Mouse (Mus musculus): ENCODE results near the gene Gm1043. TPM values are rescaled to one million over a fixed set of nuclear protein-coding genes. Genes with fewer than 3 reads are reported as not detected.

Gm1043 gene
- total RNA-seq, 4 experiments from 2014 or later = 0.44 to 1.7 (median 1.1) TPM

- DNase-seq = no peak
Measured at GRCm38 (mm10) chr5:37117126-37117525, 32.0 kb downstream of the Gm1043 start.

GRCm38 (mm10) chr5:37118242-37118641 is 33.1 kb downstream of the Gm1043 start:
- no peak for DNase-seq

GRCm38 (mm10) chr5:37121186-37121680 is 36.1 kb downstream of the Gm1043 start:
- no peak for DNase-seq

GRCm38 (mm10) chr5:37131841-37132240 is 46.7 kb downstream of the Gm1043 start:
- no peak for DNase-seq

- no peak for DNase-seq
Measured at GRCm38 (mm10) chr5:37141745-37142144, 56.6 kb downstream of the Gm1043 start.

GRCm38 (mm10) chr5:37147536-37147935 is 62.4 kb downstream of the Gm1043 start:
- DNase-seq = no peak

GRCm38 (mm10) chr5:37150650-37151049 is 65.5 kb downstream of the Gm1043 start:
- no peak for DNase-seq

GRCm38 (mm10) chr5:37154472-37154871 is 69.3 kb downstream of the Gm1043 start:
- DNase-seq = no peak

GRCm38 (mm10) chr5:37158408-37158807 is 73.2 kb downstream of the Gm1043 start:
- DNase-seq = no peak

GRCm38 (mm10) chr5:37162871-37163781 is 78.0 kb downstream of the Gm1043 start:
- peak; percentile 32 for DNase-seq

GRCm38 (mm10) chr5:37176466-37176865 is 91.3 kb downstream of the Gm1043 start:
- no peak for DNase-seq

- no peak for DNase-seq
Measured at GRCm38 (mm10) chr5:37177061-37177460, 91.9 kb downstream of the Gm1043 start.

GRCm38 (mm10) chr5:37178811-37179210 is 93.6 kb downstream of the Gm1043 start:
- no peak for DNase-seq

GRCm38 (mm10) chr5:37179872-37180271 is 94.7 kb downstream of the Gm1043 start:
- DNase-seq = no peak

- no peak for DNase-seq
Measured at GRCm38 (mm10) chr5:37180624-37181023, 95.5 kb downstream of the Gm1043 start.

GRCm38 (mm10) chr5:37184605-37185004 is 99.4 kb downstream of the Gm1043 start:
- DNase-seq = no peak

GRCm38 (mm10) chr5:37190378-37190777 is 105.2 kb downstream of the Gm1043 start:
- DNase-seq = no peak

- no peak for DNase-seq
Measured at GRCm38 (mm10) chr5:37196196-37196595, 111.0 kb downstream of the Gm1043 start.

- DNase-seq = no peak
Measured at GRCm38 (mm10) chr5:37196666-37197250, 111.6 kb downstream of the Gm1043 start.

GRCm38 (mm10) chr5:37197423-37197822 is 112.3 kb downstream of the Gm1043 start:
- no peak for DNase-seq

- DNase-seq = no peak
Measured at GRCm38 (mm10) chr5:37198011-37198688, 113.0 kb downstream of the Gm1043 start.

GRCm38 (mm10) chr5:37202285-37202684 is 117.1 kb downstream of the Gm1043 start:
- DNase-seq = no peak

GRCm38 (mm10) chr5:37204886-37205285 is 119.7 kb downstream of the Gm1043 start:
- no peak for DNase-seq
